Mouse (Mus musculus) stomach, postnatal 0 days (tissue): Measurements from ENCODE around the gene Prpf38b.

Source experiments
- CTCF ChIP-seq: IDR thresholded peaks from 2 replicates; pipeline ENCODE4 v1.5.1; 2016; ENCODE audit warnings: antibody characterized with exemption, low read depth, mild to moderate bottlenecking, moderate library complexity
- EP300 ChIP-seq: optimal IDR thresholded peaks from 2 replicates; pipeline ENCODE3; 2016; ENCODE audit warnings: antibody characterized with exemption

- no peak for TF ChIP-seq CTCF
- TF ChIP-seq EP300 = no peak
Observed at GRCm38 (mm10) chr3:108865676-108866075, 45.9 kb downstream of the Prpf38b start.
